Mouse (Mus musculus): ENCODE results near the gene Tmem95.

GRCm38 (mm10) chr11:69886907-69887635, 9.3 kb upstream of the Tmem95 start:
- TF ChIP-seq CTCF (IDR thresholded peaks at IDR 0.05; ENCODE audit: extremely low read depth, insufficient read depth, low read length) (no peak), POLR2A (IDR thresholded peaks at IDR 0.05; ENCODE audit: extremely low read depth, insufficient read depth, low read length) (no peak)

Data from cortical plate, adult 2 months (tissue).